Mouse (Mus musculus) CH12.LX (cell line): ENCODE data around the gene Msi2. TPM values are rescaled to one million over a fixed set of nuclear protein-coding genes. Genes with fewer than 3 reads are reported as not detected.

Source experiments
- DNase-seq: peaks from one replicate; pipeline ENCODE4 v3.0.0-alpha.2; 2013; ENCODE audit errors: extremely low read depth
- H3K27ac ChIP-seq: 2 replicates; pipeline ENCODE4 v1.5.1; 2012; ENCODE audit warnings: low read depth, mild to moderate bottlenecking, control low read depth, moderate library complexity; ENCODE audit not compliant: insufficient read depth
- H3K27me3 ChIP-seq: replicated peaks from 2 replicates; pipeline ENCODE3; 2012; ENCODE audit warnings: inconsistent platforms
- H3K36me3 ChIP-seq, 2 experiments: replicated peaks in 1 of 2; 2 replicates each; pipeline versions ENCODE3 to v1.6.1; 2012; ENCODE audit warnings: inconsistent platforms in 1 of 2, low read length in 1 of 2, mild to moderate bottlenecking in 1 of 2, mixed read lengths in 1 of 2, moderate library complexity in 1 of 2; ENCODE audit not compliant: control insufficient read depth in 1 of 2, insufficient read depth in 1 of 2
- H3K4me1 ChIP-seq, 2 experiments: 2 replicates each; pipeline ENCODE4 v1.6.1; 2012; ENCODE audit warnings: inconsistent platforms in 1 of 2, moderate library complexity in 1 of 2; ENCODE audit not compliant: insufficient read depth in 2 of 2, control insufficient read depth in 1 of 2
- H3K4me2 ChIP-seq: 2 replicates; pipeline ENCODE4 v1.6.1; 2012; ENCODE audit warnings: low read depth, mild to moderate bottlenecking, control low read depth; ENCODE audit not compliant: poor library complexity, insufficient read depth, severe bottlenecking
- H3K4me3 ChIP-seq, 3 experiments: fragments of 150-350 bp in 1 of 3; sonication (generic) in 1 of 3; replicated peaks in 1 of 3; 2 replicates each; pipeline versions ENCODE3 to v1.5.1; 2011 to 2012; ENCODE audit warnings: low read depth in 2 of 3, low read length in 2 of 3, mild to moderate bottlenecking in 2 of 3, moderate library complexity in 2 of 3, control low read depth in 1 of 3, improper control_type of control experiment in 1 of 3, inconsistent platforms in 1 of 3, mixed read lengths in 1 of 3; ENCODE audit not compliant: poor library complexity in 1 of 3
- H3K79me2 ChIP-seq: replicated peaks from 2 replicates; pipeline ENCODE4 v1.6.1; 2012; ENCODE audit warnings: mild to moderate bottlenecking, moderate library complexity; ENCODE audit not compliant: control insufficient read depth, poor library complexity, insufficient read depth, severe bottlenecking; ENCODE audit errors: extremely low read depth
- H3K9ac ChIP-seq: 2 replicates; pipeline ENCODE4 v1.6.1; 2012; ENCODE audit warnings: low read depth, mild to moderate bottlenecking, control low read depth, moderate library complexity; ENCODE audit not compliant: insufficient read depth
- H3K9me3 ChIP-seq: replicated peaks from 2 replicates; pipeline ENCODE3; 2012; ENCODE audit warnings: low read length, inconsistent platforms, mixed read lengths
- BHLHE40 ChIP-seq: IDR thresholded peaks from 2 replicates; pipeline ENCODE4 v1.6.1; 2011; ENCODE audit warnings: mild to moderate bottlenecking, low read depth, low read length, improper control_type of control experiment
- CHD2 ChIP-seq: IDR thresholded peaks from 2 replicates; pipeline ENCODE4 v1.6.1; 2011; ENCODE audit warnings: low read length, improper control_type of control experiment
- CTCF ChIP-seq, 2 experiments: IDR thresholded peaks in 1 of 2; conservative IDR thresholded peaks in 1 of 2; 2 replicates each; pipeline ENCODE4 v1.5.1; 2011 to 2012; ENCODE audit warnings: low read depth in 2 of 2, low read length in 2 of 2, improper control_type of control experiment in 1 of 2, inconsistent platforms in 1 of 2, mild to moderate bottlenecking in 1 of 2, moderate library complexity in 1 of 2
- E2F4 ChIP-seq: IDR thresholded peaks from 2 replicates; pipeline ENCODE4 v1.6.1; 2011; ENCODE audit warnings: low read depth, low read length, improper control_type of control experiment; ENCODE audit not compliant: insufficient replicate concordance
- ELF1 ChIP-seq: IDR thresholded peaks from 2 replicates; pipeline ENCODE4 v1.6.1; 2014; ENCODE audit warnings: low read depth, mild to moderate bottlenecking, inconsistent platforms, low read length, improper control_type of control experiment
- EP300 ChIP-seq: IDR thresholded peaks from 2 replicates; pipeline ENCODE4 v1.6.1; 2011; ENCODE audit warnings: low read length, improper control_type of control experiment
- ETS1 ChIP-seq: conservative IDR thresholded peaks from 2 replicates; pipeline ENCODE4 v1.6.1; 2012; ENCODE audit warnings: low read depth, mild to moderate bottlenecking, inconsistent platforms, low read length, improper control_type of control experiment, moderate library complexity
- GABPA ChIP-seq: IDR thresholded peaks from 2 replicates; pipeline ENCODE4 v1.6.1; 2012; ENCODE audit warnings: low read depth, low read length, improper control_type of control experiment, inconsistent platforms; ENCODE audit not compliant: insufficient replicate concordance
- HCFC1 ChIP-seq: IDR thresholded peaks from 2 replicates; pipeline ENCODE4 v1.6.1; 2012; ENCODE audit warnings: low read depth, mild to moderate bottlenecking, inconsistent platforms, low read length, improper control_type of control experiment
- IRF4 ChIP-seq: IDR thresholded peaks from 2 replicates; pipeline ENCODE4 v1.6.1; 2014; ENCODE audit warnings: low read depth, mild to moderate bottlenecking, inconsistent platforms, low read length, improper control_type of control experiment
- MAFK ChIP-seq: IDR thresholded peaks from 2 replicates; pipeline ENCODE4 v1.6.1; 2011; ENCODE audit warnings: low read length, improper control_type of control experiment; ENCODE audit not compliant: insufficient replicate concordance
- MAX ChIP-seq: IDR thresholded peaks from 2 replicates; pipeline ENCODE4 v1.6.1; 2011; ENCODE audit warnings: low read length, improper control_type of control experiment
- MEF2A ChIP-seq: IDR thresholded peaks from 2 replicates; pipeline ENCODE4 v1.6.1; 2014; ENCODE audit warnings: low read depth, mild to moderate bottlenecking, inconsistent platforms, low read length, improper control_type of control experiment, borderline replicate concordance
- MXI1 ChIP-seq: IDR thresholded peaks from 2 replicates; pipeline ENCODE4 v1.6.1; 2011; ENCODE audit warnings: mild to moderate bottlenecking, low read depth, low read length, improper control_type of control experiment
- MYC ChIP-seq: IDR thresholded peaks from 2 replicates; pipeline ENCODE4 v1.6.1; 2011; ENCODE audit warnings: low read depth, mild to moderate bottlenecking, improper control_type of control experiment, low read length
- NRF1 ChIP-seq: IDR thresholded peaks from 2 replicates; pipeline ENCODE4 v1.6.1; 2014; ENCODE audit warnings: low read depth, mild to moderate bottlenecking, inconsistent platforms, low read length, improper control_type of control experiment, moderate library complexity
- PAX5 ChIP-seq: IDR thresholded peaks from 2 replicates; pipeline ENCODE4 v1.6.1; 2012; ENCODE audit warnings: low read length, inconsistent platforms, mixed read lengths
- POLR2A ChIP-seq: IDR thresholded peaks from 2 replicates; pipeline ENCODE4 v1.6.1; 2011; ENCODE audit warnings: low read depth, mild to moderate bottlenecking, improper control_type of control experiment, low read length
- POLR2AphosphoS2 ChIP-seq: IDR thresholded peaks from 2 replicates; pipeline ENCODE4 v1.6.1; 2011; ENCODE audit warnings: low read depth, low read length, improper control_type of control experiment
- TBP ChIP-seq: conservative IDR thresholded peaks from 2 replicates; pipeline ENCODE4 v1.6.1; 2011; ENCODE audit warnings: low read depth, low read length, improper control_type of control experiment
- TCF12 ChIP-seq: IDR thresholded peaks from 2 replicates; pipeline ENCODE4 v1.6.1; 2014; ENCODE audit warnings: low read depth, mild to moderate bottlenecking, inconsistent platforms, low read length, improper control_type of control experiment
- UBTF ChIP-seq: IDR thresholded peaks from 2 replicates; pipeline ENCODE4 v1.6.1; 2012; ENCODE audit warnings: low read depth, mild to moderate bottlenecking, inconsistent platforms, low read length, improper control_type of control experiment, moderate library complexity
- USF1 ChIP-seq: IDR thresholded peaks from 2 replicates; pipeline ENCODE4 v1.6.1; 2014; ENCODE audit warnings: low read depth, mild to moderate bottlenecking, inconsistent platforms, low read length, improper control_type of control experiment
- ZC3H11A ChIP-seq: IDR thresholded peaks from 2 replicates; pipeline ENCODE4 v1.6.1; 2012; ENCODE audit warnings: low read depth, mild to moderate bottlenecking, inconsistent platforms, low read length, improper control_type of control experiment
- ZKSCAN1 ChIP-seq: IDR thresholded peaks from 2 replicates; pipeline ENCODE4 v1.6.1; 2012; ENCODE audit warnings: low read depth, inconsistent platforms, low read length, improper control_type of control experiment, borderline replicate concordance
- ZMIZ1 ChIP-seq: IDR thresholded peaks from 2 replicates; pipeline ENCODE4 v1.6.1; 2012; ENCODE audit warnings: low read depth, mild to moderate bottlenecking, inconsistent platforms, low read length, improper control_type of control experiment
- dilution Hi-C: fragments of 300-500 bp; cut with MboI; formaldehyde crosslinking; loops from 2 replicates; pipeline ENCODE4 v1.14.3; 2020; ENCODE audit warnings: low sequenced_read_pairs; ENCODE audit not compliant: extremely low pct_unique_long_range_greater_than_20kb, extremely low pct_ligation_motif_present
- in situ Hi-C: fragments of 300-500 bp; cut with MboI; formaldehyde crosslinking; loops from 3 replicates; pipeline ENCODE4 v1.14.3; 2019; ENCODE audit warnings: low sequenced_read_pairs, low pct_ligation_motif_present, low pct_unique_long_range_greater_than_20kb, mixed read lengths
- polyA plus RNA-seq: library from polyadenylated mRNA; unstranded; fragments of >175 nt; gene quantifications from 2 replicates; pipeline ENCODE4 v1.2.1, GENCODE M21; 2012; ENCODE audit warnings: low read depth; ENCODE audit not compliant: insufficient read length
- total RNA-seq, 2 experiments: library from RNA; depleted of rRNA; stranded (reverse); fragments of 300-350 nt in 1 of 2; fragments of >200 nt in 1 of 2; gene quantifications; 2 replicates each; pipeline ENCODE4 v1.2.3; 2012 to 2014

Gene Msi2
- total and polyA plus RNA-seq, 3 experiments = 40.3 to 73.1 (median 52.6) TPM

DNA sequence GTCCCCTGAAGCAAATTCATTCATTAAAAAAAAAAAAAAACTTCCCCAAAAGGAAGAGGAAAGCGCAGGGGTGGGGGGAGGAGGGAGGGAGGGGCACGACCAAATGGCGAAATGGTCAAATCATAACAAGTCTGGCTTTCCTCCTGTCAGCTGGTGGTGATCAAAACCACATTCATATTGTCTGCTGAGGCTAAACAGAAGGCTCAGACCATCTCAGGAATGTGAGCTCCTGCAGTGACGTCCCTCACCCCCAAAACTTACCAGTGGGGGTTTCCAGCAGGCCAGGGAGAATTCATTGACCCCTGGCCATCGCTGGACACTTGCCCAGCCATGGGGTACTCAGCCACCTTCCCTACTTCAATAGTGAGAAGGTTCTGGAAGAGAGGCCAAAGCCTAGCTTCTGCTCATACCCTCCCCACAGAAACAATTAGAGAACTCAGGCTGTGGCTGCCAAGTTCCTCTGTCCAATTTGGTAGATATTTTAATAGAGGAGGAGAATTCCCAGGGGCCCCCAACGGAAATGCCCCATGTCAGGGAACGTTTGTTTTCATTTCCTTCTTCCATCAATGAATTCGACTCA is 189.7 kb downstream of the Msi2 start (continued):
- TF ChIP-seq MYC = no peak
- no peak for TF ChIP-seq IRF4

DNA sequence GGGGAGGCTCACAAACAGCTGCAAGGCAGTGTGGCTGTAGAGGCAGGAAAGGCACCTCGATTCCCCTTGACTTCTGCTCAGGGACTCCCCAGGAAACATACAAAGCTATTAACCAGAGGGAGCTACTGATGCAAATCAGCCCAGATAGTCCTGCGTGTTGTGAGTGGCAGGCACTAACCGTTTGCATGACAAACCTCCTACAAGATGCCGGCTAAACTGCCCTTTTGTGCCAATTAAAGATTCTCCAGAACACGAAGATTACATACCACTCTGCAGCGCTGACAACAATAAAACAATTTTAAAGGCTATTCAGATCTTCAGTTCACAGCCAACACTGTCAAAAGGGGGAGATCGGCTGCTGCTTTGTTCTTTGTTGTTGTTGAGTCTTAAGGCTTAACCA is 191.6 kb downstream of the Msi2 start:
- H3K9me3 ChIP-seq = no peaks in the 10 kb centered on the region
- no peak overlapping the region for H3K9ac ChIP-seq
- H3K36me3 ChIP-seq = peaks cover 0 to 50% of the 10 kb centered on the region in 2 experiments
- in situ Hi-C loops = no loop called here
- peak; percentile 55 for DNase-seq
- no peaks in the 10 kb centered on the region for H3K27me3 ChIP-seq
- no peak for TF ChIP-seq MEF2A
- no peak for TF ChIP-seq NRF1
- no peak; the same call in 1 of the 2 replicates for TF ChIP-seq EP300
- TF ChIP-seq MAFK = no peak
- no peak for TF ChIP-seq PAX5
- no peak for TF ChIP-seq UBTF
- TF ChIP-seq ZKSCAN1 = no peak
- TF ChIP-seq ZMIZ1 = no peak
- TF ChIP-seq ZC3H11A = no peak
- TF ChIP-seq E2F4 = no peak
- TF ChIP-seq HCFC1 = no peak
- TF ChIP-seq POLR2AphosphoS2 = no peak
- no peak overlapping the region for H3K27ac ChIP-seq
- H3K79me2 ChIP-seq = no peaks in the 10 kb centered on the region
- dilution Hi-C loops = no loop called here
- H3K4me1 ChIP-seq = peaks cover 19 to 87% of the 10 kb centered on the region in 2 experiments
- H3K4me2 ChIP-seq = no peak overlapping the region
- H3K4me3 ChIP-seq = no peak overlapping the region

DNA sequence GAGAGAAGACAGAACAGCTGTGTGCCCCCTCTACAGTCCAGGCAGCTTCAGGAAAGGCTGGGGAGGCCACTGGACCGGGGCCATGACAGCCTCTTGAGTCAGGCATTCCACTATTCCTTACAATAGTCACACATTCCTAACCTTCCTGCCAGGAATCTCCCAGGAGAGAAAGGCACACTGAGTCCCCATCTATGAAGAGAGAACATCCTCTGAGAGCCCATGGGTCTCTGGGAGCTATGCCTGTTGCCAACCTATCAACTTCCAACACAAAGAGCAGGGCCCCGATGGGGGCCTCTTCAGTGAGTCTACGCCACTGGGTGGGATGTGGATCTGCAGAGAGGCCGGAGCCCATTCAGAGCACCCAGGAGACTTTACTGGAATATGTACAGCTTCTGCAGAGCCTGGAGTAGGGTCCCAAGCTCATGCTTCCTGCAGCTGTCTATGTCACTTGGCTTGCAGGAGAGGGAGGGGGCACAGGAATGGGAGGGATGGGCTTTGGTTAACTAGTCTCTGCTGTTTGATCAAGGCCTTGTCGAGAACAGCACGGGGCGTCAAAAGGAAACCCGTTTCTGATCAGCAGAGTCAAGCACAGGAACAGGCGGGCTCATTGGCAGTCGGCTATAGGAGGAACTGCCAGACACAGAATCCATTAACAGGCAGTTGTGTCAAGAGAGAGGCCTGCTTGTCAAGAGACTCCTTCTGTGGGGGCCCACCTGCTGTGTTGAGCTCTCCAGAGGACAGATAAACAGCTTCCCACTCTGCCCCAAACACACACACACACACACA is 193.3 kb downstream of the Msi2 start:
- dilution Hi-C loops = no loop called here
- TF ChIP-seq BHLHE40 (no peak), POLR2AphosphoS2 (no peak), UBTF (no peak), ELF1 (no peak), HCFC1 (no peak), ETS1 (no peak), TBP (no peak), MAX (no peak), CTCF (conservative IDR thresholded peaks at IDR 0.05 in 1 of 2, IDR thresholded peaks at IDR 0.05 in 1 of 2; ENCODE audit: low read depth in 2 of 2, low read length in 2 of 2) (no peak), USF1 (no peak), TCF12 (no peak), E2F4 (no peak), MXI1 (no peak), CHD2 (no peak), EP300 (no peak), POLR2A (no peak), GABPA (no peak), ZKSCAN1 (no peak)
- H3K27ac ChIP-seq = no peak overlapping the region

More for the DNA sequence above, 193.3 kb downstream of the Msi2 start:
- Histone ChIP-seq H3K79me2 (no peaks in the 10 kb centered on the region), H3K36me3 (peaks cover 0 to 51% of the 10 kb centered on the region in 2 experiments), H3K9me3 (no peaks in the 10 kb centered on the region), H3K9ac (no peak overlapping the region), H3K4me1 (peaks cover 19 to 86% of the 10 kb centered on the region in 2 experiments), H3K27me3 (no peaks in the 10 kb centered on the region), H3K4me2 (no peak overlapping the region), H3K4me3 (no peak overlapping the region)
- no peak for DNase-seq
- in situ Hi-C loops = no loop called here
